Mouse (Mus musculus) heart, adult 2 months (tissue): ENCODE measurements at regions not wholly inside any gene's neighbourhood (a gene's known extent, or its start where the extent isn't known, plus 50 kb on each side); places are given as distances from the start of the nearest gene placed in this dataset.
A peak's percentile ranks its signal among the peaks of the same experiment; 100 is the strongest.

Experiments
- DNase-seq, 2 experiments: peaks; one replicate each; pipeline ENCODE4 v3.0.0; 2021
- H3K27ac ChIP-seq: fragments of 200-600 bp; 2 replicates; pipeline ENCODE4 v1.8.1; 2022
- H3K27me3 ChIP-seq: fragments of 200-500 bp; 2 replicates; pipeline ENCODE4 v1.6.1; 2012; ENCODE audit warnings: mild to moderate bottlenecking, low read length, inconsistent platforms, mixed read lengths; ENCODE audit not compliant: control insufficient read depth, insufficient read depth
- H3K36me3 ChIP-seq: fragments of 200-500 bp; 2 replicates; pipeline ENCODE4 v1.6.1; 2012; ENCODE audit warnings: low read length, inconsistent platforms; ENCODE audit not compliant: control insufficient read depth, insufficient read depth
- H3K4me1 ChIP-seq: fragments of 200-500 bp; 2 replicates; pipeline ENCODE4 v1.6.1; 2011; ENCODE audit warnings: low read length; ENCODE audit not compliant: control insufficient read depth, insufficient read depth
- H3K4me3 ChIP-seq: fragments of 200-600 bp; 2 replicates; pipeline ENCODE4 v1.8.1; 2022
- H3K79me2 ChIP-seq: fragments of 200-500 bp; replicated peaks from 2 replicates; pipeline ENCODE4 v1.6.1; 2012; ENCODE audit warnings: mild to moderate bottlenecking, inconsistent platforms, low read length, moderate library complexity, mixed read lengths; ENCODE audit not compliant: control insufficient read depth, insufficient read depth
- H3K9ac ChIP-seq: fragments of 200-500 bp; 2 replicates; pipeline ENCODE4 v1.6.1; 2012; ENCODE audit warnings: low read depth, mild to moderate bottlenecking, control low read depth, inconsistent platforms, low read length, mixed read lengths
- CTCF ChIP-seq: fragments of 200-600 bp; IDR thresholded peaks from 2 replicates; pipeline ENCODE4 v1.8.1; 2022; ENCODE audit warnings: antibody characterized with exemption, mild to moderate bottlenecking, moderate library complexity
- EP300 ChIP-seq: fragments of 200-500 bp; IDR thresholded peaks from 2 replicates; pipeline ENCODE4 v1.6.1; 2011; ENCODE audit warnings: low read depth, low read length, control low read depth; ENCODE audit not compliant: insufficient read depth
- POLR2A ChIP-seq: fragments of 200-500 bp; IDR thresholded peaks from 2 replicates; pipeline ENCODE4 v1.6.1; 2011; ENCODE audit warnings: mild to moderate bottlenecking, low read depth, low read length, control low read depth; ENCODE audit not compliant: insufficient read depth
- WGBS: fragments of 180-500 bp; shearing (Covaris S2); methylation state at CpG from one replicate; pipeline ENCODE4 v1.1.7; 2018; 5-methylcytosine and 5-hydroxymethylcytosine counted together
- intact Hi-C: fragments of 180-260 bp; cut with DNase I; formaldehyde crosslinking; loops from one replicate; pipeline ENCODE4 v1.15.1; 2025

DNA sequence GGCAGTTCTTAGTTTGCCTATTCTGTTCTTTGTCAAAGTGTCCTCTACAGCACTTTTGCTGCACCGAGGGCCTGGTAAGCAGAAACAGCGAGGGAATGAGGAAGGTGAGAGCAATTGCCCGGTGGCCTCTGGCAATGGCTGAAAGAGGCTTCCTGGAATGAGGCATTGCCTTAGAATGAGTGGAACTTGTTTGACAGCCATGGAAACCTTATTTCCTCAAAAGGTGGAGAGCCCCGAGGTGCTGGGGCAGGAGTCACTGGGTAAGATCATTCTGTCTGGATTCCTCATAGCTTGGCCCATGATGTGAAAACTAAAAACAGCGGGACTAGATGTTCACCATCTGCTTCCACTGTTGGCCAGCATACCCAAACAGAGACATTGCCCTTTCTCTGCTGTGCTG, 223.8 kb upstream of the Npvf start:
- H3K4me3 ChIP-seq = no peak overlapping the region
- TF ChIP-seq CTCF (no peak), EP300 (no peak), POLR2A (no peak)
- intact Hi-C loops = no loop called here
- H3K36me3 ChIP-seq = no peaks in the 10 kb centered on the region
- no peaks in the 10 kb centered on the region for H3K79me2 ChIP-seq
- 69% methylated on average over 5 of the region's 5 CpGs for WGBS
- H3K4me1 ChIP-seq = no peaks in the 10 kb centered on the region
- no peak overlapping the region for H3K9ac ChIP-seq
- no peak overlapping the region for H3K27ac ChIP-seq
- no peaks in the 10 kb centered on the region for H3K27me3 ChIP-seq
- no peak for DNase-seq

DNA sequence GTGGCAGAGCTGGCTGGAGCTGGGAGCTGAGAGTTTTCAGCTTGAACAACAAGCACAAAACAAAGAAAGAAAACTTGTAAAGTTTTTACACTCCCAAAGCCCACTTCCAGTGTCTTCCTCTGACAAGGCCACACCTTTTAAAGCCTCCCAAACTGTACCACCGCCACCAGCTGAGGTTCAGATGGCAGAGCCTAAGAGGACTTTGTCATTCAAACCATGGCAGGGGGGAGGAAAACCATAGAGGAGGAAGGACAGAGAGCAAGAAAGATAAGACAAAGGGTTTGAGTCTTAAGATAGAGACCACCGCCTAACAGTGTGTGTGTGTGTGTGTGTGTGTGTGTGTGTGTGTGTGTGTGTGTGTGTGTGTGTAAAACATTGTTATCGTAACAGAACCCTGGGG, 228.1 kb upstream of the Npvf start:
- no peaks in the 10 kb centered on the region for H3K79me2 ChIP-seq
- no peak overlapping the region for H3K9ac ChIP-seq
- DNase-seq = no peak
- H3K36me3 ChIP-seq = no peaks in the 10 kb centered on the region
- TF ChIP-seq CTCF (no peak), EP300 (no peak), POLR2A (no peak)
- WGBS = 69% methylated on average over 3 of the region's 3 CpGs
- H3K27ac ChIP-seq = no peak overlapping the region
- intact Hi-C loops = no loop called here
- H3K4me1 ChIP-seq = no peaks in the 10 kb centered on the region
- H3K27me3 ChIP-seq = no peaks in the 10 kb centered on the region
- H3K4me3 ChIP-seq = no peak overlapping the region

- no peak for TF ChIP-seq EP300
- TF ChIP-seq CTCF = no peak
- TF ChIP-seq POLR2A = no peak
- Histone ChIP-seq H3K4me3 (no peak overlapping the region), H3K4me1 (no peaks in the 10 kb centered on the region), H3K36me3 (no peaks in the 10 kb centered on the region), H3K27me3 (no peaks in the 10 kb centered on the region), H3K79me2 (no peaks in the 10 kb centered on the region), H3K27ac (no peak overlapping the region), H3K9ac (no peak overlapping the region)
- no peak for DNase-seq
- intact Hi-C loops = no loop called here
- 74% methylated on average over 4 of the region's 4 CpGs for WGBS
Measured at GRCm38 (mm10) chr6:50882759-50883158, 228.5 kb upstream of the Npvf start.

DNA sequence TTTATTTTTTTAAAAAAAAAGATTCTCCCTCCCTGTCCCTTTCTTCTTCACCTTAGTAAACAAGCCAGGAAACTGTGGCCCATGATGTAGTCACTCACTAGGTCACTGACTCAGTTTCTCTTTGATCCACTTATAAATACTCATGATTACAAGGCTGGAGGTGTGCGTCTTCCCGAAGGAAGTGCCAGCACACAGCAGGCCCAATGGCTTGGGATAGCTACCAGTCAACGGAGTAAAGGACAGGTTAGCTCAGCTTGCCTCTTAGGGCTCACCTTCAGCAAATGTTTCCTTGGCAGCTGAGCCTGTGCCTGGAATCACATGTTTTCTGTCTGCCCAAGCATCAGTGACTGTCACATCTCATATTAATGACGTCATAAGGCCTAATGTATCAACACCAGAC, 230.8 kb upstream of the Npvf start:
- TF ChIP-seq POLR2A = no peak
- no peak for TF ChIP-seq EP300
- TF ChIP-seq CTCF = no peak
- intact Hi-C loops = no loop called here
- Histone ChIP-seq H3K36me3 (no peaks in the 10 kb centered on the region), H3K79me2 (no peaks in the 10 kb centered on the region), H3K9ac (no peak overlapping the region), H3K4me3 (no peak overlapping the region), H3K27me3 (no peaks in the 10 kb centered on the region), H3K27ac (no peak overlapping the region), H3K4me1 (no peaks in the 10 kb centered on the region)
- WGBS = 90% methylated on average over 4 of the region's 4 CpGs
- DNase-seq = no peak

GRCm38 (mm10) chr6:50885771-50886360, 231.6 kb upstream of the Npvf start:
- H3K79me2 ChIP-seq = no peaks in the 10 kb centered on the region
- DNase-seq = no peak
- H3K4me1 ChIP-seq = no peaks in the 10 kb centered on the region
- H3K36me3 ChIP-seq = no peaks in the 10 kb centered on the region
- no peak overlapping the region for H3K9ac ChIP-seq
- H3K4me3 ChIP-seq = no peak overlapping the region
- intact Hi-C loops = no loop called here
- H3K27me3 ChIP-seq = no peaks in the 10 kb centered on the region
- no peak for TF ChIP-seq EP300
- no peak for TF ChIP-seq CTCF
- TF ChIP-seq POLR2A = no peak
- 75% methylated on average over 8 of the region's 8 CpGs for WGBS
- H3K27ac ChIP-seq = no peak overlapping the region

GRCm38 (mm10) chr6:50890370-50891204, 236.3 kb upstream of the Npvf start:
- TF ChIP-seq POLR2A = no peak
- TF ChIP-seq EP300 = no peak
- TF ChIP-seq CTCF = no peak
- WGBS = 26% methylated on average over 25 of the region's 25 CpGs
- no peak overlapping the region for H3K9ac ChIP-seq
- intact Hi-C loops = no loop called here
- H3K36me3 ChIP-seq = no peaks in the 10 kb centered on the region
- peak; percentile 47 to 62 for DNase-seq
- H3K27me3 ChIP-seq = no peaks in the 10 kb centered on the region
- H3K4me1 ChIP-seq = no peaks in the 10 kb centered on the region
- H3K79me2 ChIP-seq = no peaks in the 10 kb centered on the region
- no peak overlapping the region for H3K4me3 ChIP-seq
- peak overlapping the region; percentile 12; the same call in 1 of the 2 replicates for H3K27ac ChIP-seq
